Mouse (Mus musculus) T-helper 17 cell (primary cell): Measurements from ENCODE around the gene Zfp536.

Experiments
- in situ Hi-C, 2 experiments: fragments of 300-600 bp; cut with MboI, MseI; formaldehyde crosslinking; loops; 1 replicate in 1 of 2; 2 replicates in 1 of 2; pipeline ENCODE4 v1.15.1; 2025; ENCODE audit warnings: high pct_unique_total_duplicates in 2 of 2

The Zfp536 gene

GRCm38 (mm10) chr7:37473311-37474084, 299.9 kb downstream of the Zfp536 start:
- in situ Hi-C loops = no loop called here

- in situ Hi-C loops = no loop called here
These were observed 301.7 kb downstream of the Zfp536 start for GRCm38 (mm10) chr7:37471726-37472125.

GRCm38 (mm10) chr7:37466477-37467243, 306.8 kb downstream of the Zfp536 start:
- in situ Hi-C loops = no loop called here

- in situ Hi-C loops = no loop called here
These were observed 309.2 kb downstream of the Zfp536 start for GRCm38 (mm10) chr7:37464186-37464721.

- in situ Hi-C loops = no loop called here
These were observed 325.9 kb downstream of the Zfp536 start for GRCm38 (mm10) chr7:37447523-37447922.

GRCm38 (mm10) chr7:37439912-37440311, 333.5 kb downstream of the Zfp536 start:
- in situ Hi-C loops = no loop called here

- in situ Hi-C loops = no loop called here
These were observed 334.2 kb downstream of the Zfp536 start for GRCm38 (mm10) chr7:37439117-37439844.

- in situ Hi-C loops = no loop called here
These were observed 335.6 kb downstream of the Zfp536 start for GRCm38 (mm10) chr7:37437887-37438286.

- in situ Hi-C loops = no loop called here
These were observed 340.3 kb downstream of the Zfp536 start for GRCm38 (mm10) chr7:37433156-37433555.

GRCm38 (mm10) chr7:37431471-37431870, 342.0 kb downstream of the Zfp536 start:
- in situ Hi-C loops = no loop called here

- in situ Hi-C loops = no loop called here
These were observed 347.4 kb downstream of the Zfp536 start for GRCm38 (mm10) chr7:37426061-37426460.

- in situ Hi-C loops = no loop called here
These were observed 350.5 kb downstream of the Zfp536 start for GRCm38 (mm10) chr7:37422966-37423365.
